Mouse (Mus musculus) thymus, adult 2 months (tissue): Measurements from ENCODE around the gene Ppfibp1.

Source experiments
- CTCF ChIP-seq: fragments of 200-500 bp; IDR thresholded peaks from 2 replicates; pipeline ENCODE4 v1.5.1; 2012; ENCODE audit warnings: mild to moderate bottlenecking, control low read depth, low read length, moderate library complexity, borderline replicate concordance; ENCODE audit not compliant: control insufficient read depth, poor library complexity, insufficient read depth; ENCODE audit errors: extremely low read depth
- POLR2A ChIP-seq: fragments of 200-500 bp; IDR thresholded peaks from 2 replicates; pipeline ENCODE4 v1.6.1; 2012; ENCODE audit warnings: mild to moderate bottlenecking, low read length, control low read depth, moderate library complexity; ENCODE audit not compliant: control insufficient read depth, poor library complexity, insufficient read depth; ENCODE audit errors: extremely low read depth

DNA sequence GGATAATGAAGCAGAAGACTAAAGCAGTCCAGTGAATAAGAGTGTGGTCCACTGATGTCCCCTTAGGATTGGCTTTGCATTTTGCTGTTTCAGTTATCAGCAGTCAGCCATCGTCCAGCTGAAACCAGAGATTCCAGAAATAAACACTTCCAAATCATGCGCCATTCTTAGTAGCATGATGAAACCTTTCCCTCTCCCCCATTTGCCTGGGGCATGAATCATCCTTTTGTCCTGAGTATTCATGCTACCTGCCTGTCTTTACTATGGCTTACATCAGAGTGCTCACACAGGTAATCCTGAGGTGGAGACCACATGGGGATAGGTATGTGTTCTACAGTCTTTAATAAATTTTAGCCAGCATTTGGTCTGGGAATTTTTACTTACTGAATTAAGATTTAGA is 11.4 kb downstream of the Ppfibp1 start:
- TF ChIP-seq CTCF (no peak), POLR2A (no peak)
